Mouse (Mus musculus): ENCODE measurements at regions not wholly inside any gene's neighbourhood (a gene's known extent, or its start where the extent isn't known, plus 50 kb on each side); places are given as distances from the start of the nearest gene placed in this dataset.
"Not testable (repeated sequence)": the region's sequence is repeated elsewhere in the genome, so short reads cannot be mapped to it uniquely, and the experiment has no call there.

DNA sequence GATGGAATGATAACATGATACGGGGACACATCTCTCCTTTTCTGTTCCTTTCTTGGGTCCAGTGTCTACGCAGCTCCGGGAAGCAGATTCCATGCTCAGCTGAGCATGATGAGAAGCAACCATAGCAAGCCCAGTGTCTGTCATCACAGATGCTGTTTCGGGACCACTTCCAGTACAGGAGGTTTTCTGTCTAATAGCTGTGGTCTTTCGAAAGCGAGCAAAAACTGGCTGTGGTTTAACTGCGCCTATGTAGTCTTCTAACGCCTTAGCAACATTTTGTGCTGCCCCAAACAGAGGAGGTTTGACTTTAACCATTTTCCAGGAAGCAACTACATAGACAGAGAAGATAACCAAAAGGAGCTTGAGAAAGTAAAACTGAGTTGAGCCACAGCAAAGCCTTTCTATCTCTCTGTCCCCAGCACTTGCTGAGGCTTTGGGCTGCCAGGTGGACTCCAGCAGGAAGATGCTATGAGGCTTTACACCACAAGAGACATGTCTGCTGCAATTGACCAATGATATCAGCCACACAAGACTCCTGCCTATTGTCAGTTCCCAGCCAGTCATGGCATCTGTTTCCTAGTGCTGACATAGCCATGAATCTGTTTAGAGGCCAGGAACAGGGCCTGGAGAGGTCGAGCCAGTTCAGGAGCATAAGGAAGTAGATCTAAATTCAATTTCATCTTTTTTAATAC lies 95.1 kb downstream of the Stard3nl start:
- not testable (repeated sequence) for DNase-seq (ENCODE audit: low read depth, low spot score)

GRCm38 (mm10) chr13:19296325-19296724 lies 99.3 kb downstream of the Stard3nl start:
- DNase-seq (ENCODE audit: low read depth, low spot score), result no peak

- DNase-seq (ENCODE audit: low read depth, low spot score), result peak; percentile 19
These were observed 102.6 kb downstream of the Stard3nl start for GRCm38 (mm10) chr13:19293041-19293440.

DNA sequence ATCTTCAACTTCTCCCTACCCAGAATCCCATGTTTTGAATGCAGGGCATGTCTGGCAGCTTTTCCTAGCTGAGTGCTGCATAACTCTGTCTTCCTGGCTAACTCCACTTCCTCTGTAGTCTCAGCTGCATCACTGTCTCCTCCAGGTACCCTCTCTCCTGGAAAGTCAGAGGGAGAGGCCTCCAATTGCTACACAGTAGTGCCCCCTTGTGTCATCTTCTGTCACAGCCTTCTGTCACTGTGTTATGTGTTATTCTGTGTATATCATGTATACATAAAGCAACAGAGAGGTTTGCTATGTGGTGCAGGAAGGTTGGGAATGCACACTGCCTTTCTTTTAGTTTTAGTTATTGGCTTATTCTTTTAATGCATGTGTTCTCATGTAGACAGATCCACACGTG lies 112.4 kb downstream of the Stard3nl start:
- no peak for DNase-seq (ENCODE audit: low read depth, low spot score)

DNA sequence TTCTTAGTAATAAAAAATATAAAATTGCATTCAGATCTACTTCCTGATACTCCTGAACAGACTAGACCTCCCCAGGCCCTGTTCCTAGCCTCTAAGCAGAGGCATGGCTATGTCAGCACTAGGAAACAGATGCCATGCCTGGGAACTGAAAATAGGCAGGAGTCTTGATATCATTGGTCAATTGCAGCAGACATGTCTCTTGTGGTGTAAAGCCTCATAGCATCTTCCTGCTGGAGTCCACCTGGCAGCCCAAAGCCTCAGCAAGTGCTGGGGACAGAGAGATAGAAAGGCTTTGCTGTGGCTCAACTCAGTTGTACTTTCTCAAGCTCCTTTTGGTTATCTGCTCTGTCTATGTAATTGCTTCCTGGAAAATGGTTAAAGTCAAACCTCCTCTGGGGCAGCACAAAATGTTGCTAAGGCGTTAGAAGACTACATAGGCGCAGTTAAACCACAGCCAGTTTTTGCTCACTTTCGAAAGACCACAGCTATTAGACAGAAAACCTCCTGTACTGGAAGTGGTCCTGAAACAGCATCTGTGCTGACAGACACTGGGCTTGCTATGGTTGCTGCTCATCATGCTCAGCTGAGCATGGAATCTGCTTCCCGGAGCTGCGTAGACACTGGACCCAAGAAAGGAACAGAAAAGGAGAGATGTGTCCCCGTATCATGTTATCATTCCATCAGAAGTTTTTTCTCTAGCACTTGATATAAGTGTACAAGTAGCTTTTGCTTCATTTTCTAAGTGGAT lies 122.9 kb downstream of the Stard3nl start:
- not testable (repeated sequence) for DNase-seq (ENCODE audit: low read depth, low spot score)

DNA sequence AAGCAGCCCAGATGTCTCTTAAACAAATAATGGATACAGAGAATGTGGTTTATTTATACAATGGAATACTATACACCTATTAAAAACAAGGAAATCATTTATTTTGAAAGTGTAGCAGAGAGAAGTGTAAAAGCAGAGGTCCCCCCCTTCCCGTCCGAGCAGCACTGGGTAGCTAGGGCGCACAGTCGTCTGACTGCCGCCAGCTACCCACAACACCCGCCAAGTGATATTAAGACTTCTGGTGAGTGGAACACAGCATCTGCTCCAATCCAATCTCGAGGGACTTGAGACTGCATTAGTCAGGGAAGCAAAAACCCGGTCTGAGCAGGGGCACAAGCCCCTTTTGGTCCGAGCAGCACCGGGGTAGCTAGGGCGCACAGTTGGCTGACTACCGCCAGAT lies 130.6 kb downstream of the Stard3nl start:
- DNase-seq (ENCODE audit: low read depth, low spot score), result not testable (repeated sequence)

- not testable (repeated sequence) for DNase-seq (ENCODE audit: low read depth, low spot score)
These were observed 149.0 kb downstream of the Stard3nl start for GRCm38 (mm10) chr13:19246558-19246957.

- DNase-seq (ENCODE audit: low read depth, low spot score), result not testable (repeated sequence)
These were observed 153.0 kb downstream of the Stard3nl start for GRCm38 (mm10) chr13:19242580-19242979.

GRCm38 (mm10) chr13:19236340-19236739 lies 159.3 kb downstream of the Stard3nl start:
- DNase-seq (ENCODE audit: low read depth, low spot score), result no peak

DNA sequence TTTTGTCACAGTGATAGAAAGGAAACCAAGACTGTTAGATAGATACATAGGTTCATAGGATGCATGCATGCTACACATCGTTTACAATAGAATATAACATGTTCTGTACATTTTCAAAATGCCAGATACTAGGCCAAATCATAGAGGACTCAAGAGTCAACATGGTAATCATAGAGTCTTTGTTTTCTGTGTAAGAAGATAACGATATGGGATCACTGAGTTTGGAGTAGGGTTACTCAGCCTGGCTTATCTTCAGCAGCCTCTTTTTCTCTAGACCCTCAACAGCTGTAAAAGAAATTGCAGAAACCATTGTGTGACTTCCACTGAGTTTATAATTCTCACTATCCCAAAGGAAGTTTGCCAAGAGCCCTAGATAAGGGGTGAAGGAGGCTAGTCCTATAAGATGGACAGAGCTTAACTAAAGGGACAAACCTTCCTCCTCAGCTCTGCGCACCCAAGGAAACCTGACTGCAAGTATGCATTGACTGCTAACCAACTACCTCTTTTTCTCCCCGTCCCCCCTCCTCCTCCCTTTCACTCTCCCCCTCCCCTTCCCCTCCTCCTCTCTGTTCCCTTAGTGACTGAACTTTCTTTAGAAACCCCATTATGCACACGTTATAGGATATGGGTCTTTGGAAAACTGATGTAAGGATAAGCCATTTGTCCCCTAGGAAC lies 160.8 kb downstream of the Stard3nl start:
- no peak for DNase-seq (ENCODE audit: low read depth, low spot score)

- DNase-seq (ENCODE audit: low read depth, low spot score), result not testable (repeated sequence)
These were observed 175.6 kb downstream of the Stard3nl start for GRCm38 (mm10) chr13:19220004-19220403.

GRCm38 (mm10) chr13:19219383-19219991 lies 176.1 kb downstream of the Stard3nl start:
- DNase-seq (ENCODE audit: low read depth, low spot score), result not testable (repeated sequence)

DNA sequence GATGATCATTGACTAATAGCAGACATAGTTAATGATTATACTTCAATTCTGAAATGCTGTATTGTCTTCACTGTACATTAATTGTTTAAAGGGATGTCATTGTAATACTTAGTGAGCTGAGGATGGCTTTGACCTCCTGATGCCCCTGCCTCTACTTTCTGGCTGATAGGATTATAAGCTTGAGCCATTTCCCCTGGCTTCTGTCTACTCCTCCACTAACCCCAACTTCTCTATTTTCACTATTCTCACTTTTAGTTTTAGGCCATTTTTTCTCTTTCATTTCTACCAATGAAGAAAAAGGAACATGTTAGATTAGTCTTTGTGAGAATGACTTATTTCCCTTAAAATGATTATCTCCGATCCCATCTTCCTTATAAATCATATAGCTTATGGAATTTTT lies 190.9 kb downstream of the Stard3nl start:
- DNase-seq (ENCODE audit: low read depth, low spot score), result no peak

DNA sequence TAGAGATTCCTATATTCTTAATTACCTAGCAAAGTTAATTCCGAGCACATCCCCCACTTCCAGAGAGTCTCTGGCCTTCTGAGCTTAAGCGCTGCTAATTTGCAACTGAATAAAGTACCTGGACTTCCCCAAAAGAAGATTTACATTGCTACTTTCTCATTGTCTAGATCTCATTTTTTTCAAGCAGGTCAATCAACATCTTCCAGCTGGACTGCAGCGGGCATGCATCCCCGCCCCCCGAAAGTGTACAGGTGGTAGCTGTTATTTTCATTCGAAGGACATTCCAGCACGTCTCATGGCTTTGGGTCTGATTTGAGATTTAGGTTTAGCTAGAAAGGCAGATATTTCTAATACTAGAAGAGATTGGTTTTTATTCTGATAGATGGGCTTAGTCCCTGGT lies 193.3 kb downstream of the Stard3nl start:
- DNase-seq (ENCODE audit: low read depth, low spot score), result not testable (repeated sequence)
